Mouse (Mus musculus): Measurements from ENCODE around the gene Il16. TPM values are rescaled to one million over a fixed set of nuclear protein-coding genes. Genes with fewer than 3 reads are reported as not detected.

The Il16 gene
- polyA plus RNA-seq, 1 experiment = 0.03 TPM

- H3K9me3 ChIP-seq (ENCODE audit: control insufficient read depth, low read length) = peaks cover 5% of the 10 kb centered on the region; the same call in 1 of the 2 replicates
- H3K27me3 ChIP-seq (ENCODE audit: control insufficient read depth) = no peaks in the 10 kb centered on the region
- no peaks in the 10 kb centered on the region for H3K4me1 ChIP-seq (ENCODE audit: control insufficient read depth)
- TF ChIP-seq GATA1 (IDR thresholded peaks at IDR 0.05; ENCODE audit: low read length) (no peak), TAL1 (IDR thresholded peaks at IDR 0.05; ENCODE audit: low read length) (no peak)
- H3K36me3 ChIP-seq (ENCODE audit: control insufficient read depth) = no peaks in the 10 kb centered on the region
- H3K4me3 ChIP-seq (replicated peaks) = no peak overlapping the region
Measured at GRCm38 (mm10) chr7:83731297-83731696, 14.2 kb downstream of the Il16 start.

GRCm38 (mm10) chr7:83726936-83727632, 18.4 kb downstream of the Il16 start:
- H3K36me3 ChIP-seq (ENCODE audit: control insufficient read depth) = no peaks in the 10 kb centered on the region
- H3K9me3 ChIP-seq (ENCODE audit: control insufficient read depth, low read length) = no peaks in the 10 kb centered on the region
- H3K4me3 ChIP-seq (replicated peaks) = no peak overlapping the region
- H3K4me1 ChIP-seq (ENCODE audit: control insufficient read depth) = no peaks in the 10 kb centered on the region
- TF ChIP-seq TAL1 (IDR thresholded peaks at IDR 0.05; ENCODE audit: low read length) = no peak
- no peaks in the 10 kb centered on the region for H3K27me3 ChIP-seq (ENCODE audit: control insufficient read depth)

GRCm38 (mm10) chr7:83725801-83726200, 19.7 kb downstream of the Il16 start:
- H3K36me3 ChIP-seq (ENCODE audit: control insufficient read depth) = no peaks in the 10 kb centered on the region
- no peaks in the 10 kb centered on the region for H3K4me1 ChIP-seq (ENCODE audit: control insufficient read depth)
- H3K9me3 ChIP-seq (ENCODE audit: control insufficient read depth, low read length) = no peaks in the 10 kb centered on the region
- no peaks in the 10 kb centered on the region for H3K27me3 ChIP-seq (ENCODE audit: control insufficient read depth)
- H3K4me3 ChIP-seq (replicated peaks) = no peak overlapping the region
- TF ChIP-seq GATA1 (IDR thresholded peaks at IDR 0.05; ENCODE audit: low read length) (no peak), TAL1 (IDR thresholded peaks at IDR 0.05; ENCODE audit: low read length) (no peak)

GRCm38 (mm10) chr7:83724541-83724940, 21.0 kb downstream of the Il16 start:
- TF ChIP-seq GATA1 (IDR thresholded peaks at IDR 0.05; ENCODE audit: low read length) (no peak), TAL1 (IDR thresholded peaks at IDR 0.05; ENCODE audit: low read length) (no peak)
- Histone ChIP-seq H3K4me1 (ENCODE audit: control insufficient read depth) (no peaks in the 10 kb centered on the region), H3K36me3 (ENCODE audit: control insufficient read depth) (no peaks in the 10 kb centered on the region), H3K9me3 (ENCODE audit: control insufficient read depth, low read length) (no peaks in the 10 kb centered on the region), H3K27me3 (ENCODE audit: control insufficient read depth) (no peaks in the 10 kb centered on the region), H3K4me3 (replicated peaks) (no peak overlapping the region)

GRCm38 (mm10) chr7:83723954-83724353, 21.6 kb downstream of the Il16 start:
- Histone ChIP-seq H3K4me1 (ENCODE audit: control insufficient read depth) (no peaks in the 10 kb centered on the region), H3K36me3 (ENCODE audit: control insufficient read depth) (no peaks in the 10 kb centered on the region), H3K27me3 (ENCODE audit: control insufficient read depth) (no peaks in the 10 kb centered on the region), H3K4me3 (replicated peaks) (no peak overlapping the region), H3K9me3 (ENCODE audit: control insufficient read depth, low read length) (no peaks in the 10 kb centered on the region)
- TF ChIP-seq GATA1 (IDR thresholded peaks at IDR 0.05; ENCODE audit: low read length) = no peak
- no peak for TF ChIP-seq TAL1 (IDR thresholded peaks at IDR 0.05; ENCODE audit: low read length)

GRCm38 (mm10) chr7:83723221-83723620, 22.3 kb downstream of the Il16 start:
- Histone ChIP-seq H3K27me3 (ENCODE audit: control insufficient read depth) (no peaks in the 10 kb centered on the region), H3K36me3 (ENCODE audit: control insufficient read depth) (no peaks in the 10 kb centered on the region), H3K4me3 (replicated peaks) (no peak overlapping the region), H3K9me3 (ENCODE audit: control insufficient read depth, low read length) (no peaks in the 10 kb centered on the region), H3K4me1 (ENCODE audit: control insufficient read depth) (no peaks in the 10 kb centered on the region)
- TF ChIP-seq TAL1 (IDR thresholded peaks at IDR 0.05; ENCODE audit: low read length) (no peak), GATA1 (IDR thresholded peaks at IDR 0.05; ENCODE audit: low read length) (no peak)

GRCm38 (mm10) chr7:83722485-83722884, 23.0 kb downstream of the Il16 start:
- Histone ChIP-seq H3K4me1 (ENCODE audit: control insufficient read depth) (no peaks in the 10 kb centered on the region), H3K4me3 (replicated peaks) (no peak overlapping the region), H3K9me3 (ENCODE audit: control insufficient read depth, low read length) (no peaks in the 10 kb centered on the region), H3K36me3 (ENCODE audit: control insufficient read depth) (no peaks in the 10 kb centered on the region), H3K27me3 (ENCODE audit: control insufficient read depth) (no peaks in the 10 kb centered on the region)
- TF ChIP-seq GATA1 (IDR thresholded peaks at IDR 0.05; ENCODE audit: low read length) = no peak
- no peak for TF ChIP-seq TAL1 (IDR thresholded peaks at IDR 0.05; ENCODE audit: low read length)

- H3K4me1 ChIP-seq (ENCODE audit: control insufficient read depth) = no peaks in the 10 kb centered on the region
- no peaks in the 10 kb centered on the region for H3K27me3 ChIP-seq (ENCODE audit: control insufficient read depth)
- H3K36me3 ChIP-seq (ENCODE audit: control insufficient read depth) = no peaks in the 10 kb centered on the region
- no peaks in the 10 kb centered on the region for H3K9me3 ChIP-seq (ENCODE audit: control insufficient read depth, low read length)
- TF ChIP-seq GATA1 (IDR thresholded peaks at IDR 0.05; ENCODE audit: low read length) (no peak), TAL1 (IDR thresholded peaks at IDR 0.05; ENCODE audit: low read length) (no peak)
- no peak overlapping the region for H3K4me3 ChIP-seq (replicated peaks)
Measured at GRCm38 (mm10) chr7:83720231-83720630, 25.3 kb downstream of the Il16 start.

- no peaks in the 10 kb centered on the region for H3K9me3 ChIP-seq (ENCODE audit: control insufficient read depth, low read length)
- no peaks in the 10 kb centered on the region for H3K36me3 ChIP-seq (ENCODE audit: control insufficient read depth)
- H3K4me3 ChIP-seq (replicated peaks) = no peak overlapping the region
- TF ChIP-seq GATA1 (IDR thresholded peaks at IDR 0.05; ENCODE audit: low read length) (no peak), TAL1 (IDR thresholded peaks at IDR 0.05; ENCODE audit: low read length) (no peak)
- no peaks in the 10 kb centered on the region for H3K27me3 ChIP-seq (ENCODE audit: control insufficient read depth)
- no peaks in the 10 kb centered on the region for H3K4me1 ChIP-seq (ENCODE audit: control insufficient read depth)
Measured at GRCm38 (mm10) chr7:83717021-83717725, 28.4 kb downstream of the Il16 start.
